Mouse (Mus musculus) neutrophil, adult 59 days (primary cell): Measurements from ENCODE around the gene Banp. TPM values are rescaled to one million over a fixed set of nuclear protein-coding genes. Genes with fewer than 3 reads are reported as not detected.

Experiments used
- total RNA-seq, 2 experiments: library from RNA; stranded (reverse); gene quantifications; 1 replicate in 1 of 2; 2 replicates in 1 of 2; pipeline ENCODE4 v1.2.4; 2023

Gene Banp
- total RNA-seq: 10 to 100 TPM; 25.4 to 26.4 TPM

GRCm38 (mm10) chr8:121949222-121949800 is at the start of gene Banp:
TSS of gene Banp (plus strand) at chr8:121949750.

DNA sequence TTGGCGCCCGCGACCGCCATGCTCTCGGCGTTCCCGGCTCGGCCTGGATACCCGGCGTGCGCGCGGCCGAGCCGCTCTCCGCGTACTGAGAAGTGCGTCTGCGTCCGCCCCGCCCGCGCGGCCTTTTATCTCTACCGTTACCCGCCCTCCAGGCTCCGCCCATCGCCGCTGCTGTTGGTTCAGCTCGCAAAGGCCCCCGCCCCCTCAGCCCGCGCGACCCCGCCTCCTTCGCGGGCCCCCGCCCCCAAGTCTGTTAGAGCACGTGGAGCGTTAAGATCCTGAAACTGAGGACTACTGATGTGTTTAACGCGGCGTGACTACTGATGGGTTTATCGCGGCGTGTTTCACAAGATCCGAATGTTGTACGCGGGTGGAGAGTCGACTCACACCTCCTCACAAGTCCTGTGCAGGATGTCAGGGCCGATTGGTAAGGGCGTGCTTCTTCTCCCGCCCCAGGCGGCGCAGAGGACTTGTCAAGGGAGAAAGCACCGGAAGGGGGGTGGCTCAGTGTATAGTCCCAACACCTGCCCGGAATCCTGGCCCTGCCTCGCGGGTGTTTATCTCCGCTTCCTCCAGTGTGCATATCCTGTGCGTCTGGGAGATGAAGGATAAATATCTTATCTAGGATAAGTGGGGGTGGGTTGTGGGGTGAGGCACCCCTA is 41.8 kb upstream of the Banp start, which contains the start of gene Slc7a5:
Gene Slc7a5 (minus strand): TSS at position 108 of the 662 bp plus-strand sequence.

GRCm38 (mm10) chr8:121944831-121945230 is 4.7 kb upstream of the Banp start, which contains the start of gene Car5a:
TSS of gene Car5a (minus strand) at chr8:121944904.

Other genes with a start within 250 kb of the Banp start
- not detected for gene Jph3, start 220.1 kb upstream of the Banp start, total RNA-seq
- gene Klhdc4, start 120.2 kb upstream of the Banp start, total RNA-seq: 10 to 100 TPM; 52.0 to 57.7 TPM
- gene Slc7a5, start 42.1 kb upstream of the Banp start, total RNA-seq: 10 to 100 TPM; 20.1 to 20.2 TPM
- gene Car5a, start 4.8 kb upstream of the Banp start, total RNA-seq: not detected